Mouse (Mus musculus): ENCODE measurements around the gene Kansl1. TPM values are rescaled to one million over a fixed set of nuclear protein-coding genes. Genes with fewer than 3 reads are reported as not detected.
A peak's percentile ranks its signal among the peaks of the same experiment; 100 is the strongest.

The Kansl1 gene
- total and polyA plus RNA-seq, 2 experiments from 2014 or later: 22.0 to 65.3 TPM

- Histone ChIP-seq H3K9me3 (ENCODE audit: low read length) (no peaks in the 10 kb centered on the region), H3K4me1 (ENCODE audit: insufficient read depth) (no peaks in the 10 kb centered on the region), H3K4me3 (ENCODE audit: low read depth, low read length) (no peak overlapping the region), H3K27ac (ENCODE audit: low read depth, low read length) (no peak overlapping the region), H3K4me2 (ENCODE audit: low read depth) (no peak overlapping the region), H3K27me3 (ENCODE audit: insufficient read depth, low read length) (no peaks in the 10 kb centered on the region), H3K9ac (no peak overlapping the region), H3K36me3 (ENCODE audit: insufficient read depth) (peaks cover 72% of the 10 kb centered on the region)
- peak; percentile 26 for DNase-seq
- TF ChIP-seq CTCF (IDR thresholded peaks at IDR 0.05; ENCODE audit: low read depth): no peak
- WGBS: 51% methylated on average over 12 of the region's 12 CpGs
- no peak for ATAC-seq
Measured at GRCm38 (mm10) chr11:104302628-104303027, 166.0 kb downstream of the Kansl1 start.

DNA sequence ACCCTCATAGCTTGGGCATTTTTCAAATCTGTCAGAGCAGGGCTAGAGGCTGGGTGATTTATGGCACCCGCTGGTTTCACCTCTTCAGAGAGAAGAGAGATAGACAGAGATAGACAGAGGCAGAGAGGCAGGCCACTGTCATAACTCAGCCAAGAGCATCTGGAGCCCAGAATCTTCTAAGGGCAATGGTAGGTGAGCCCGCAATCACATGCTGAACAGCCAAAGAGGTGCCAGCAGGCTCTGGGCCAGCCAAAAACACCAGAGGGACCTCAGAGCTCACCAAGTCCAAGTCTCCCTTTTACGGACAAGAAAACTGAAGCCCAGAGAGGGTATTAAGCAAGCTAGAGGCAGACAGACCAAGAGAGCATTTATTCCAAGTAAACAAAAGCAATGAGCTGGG lies 171.0 kb downstream of the Kansl1 start:
- 84% methylated on average over 3 of the region's 3 CpGs for WGBS
- TF ChIP-seq CTCF (IDR thresholded peaks at IDR 0.05; ENCODE audit: low read depth): no peak
- peaks cover 56% of the 10 kb centered on the region for H3K36me3 ChIP-seq (ENCODE audit: insufficient read depth)

GRCm38 (mm10) chr11:104295656-104296055 lies 173.0 kb downstream of the Kansl1 start:
- Histone ChIP-seq H3K27ac (ENCODE audit: low read depth, low read length) (no peak overlapping the region), H3K36me3 (ENCODE audit: insufficient read depth) (peaks cover 49% of the 10 kb centered on the region), H3K9ac (no peak overlapping the region), H3K27me3 (ENCODE audit: insufficient read depth, low read length) (no peaks in the 10 kb centered on the region), H3K4me3 (ENCODE audit: low read depth, low read length) (no peak overlapping the region), H3K9me3 (ENCODE audit: low read length) (no peaks in the 10 kb centered on the region), H3K4me1 (ENCODE audit: insufficient read depth) (no peaks in the 10 kb centered on the region), H3K4me2 (ENCODE audit: low read depth) (no peak overlapping the region)
- ATAC-seq: no peak
- 52% methylated on average over 6 of the region's 6 CpGs for whole genome bisulfite sequencing
- no peak for TF ChIP-seq CTCF (IDR thresholded peaks at IDR 0.05; ENCODE audit: low read depth)
- DNase-seq: no peak

More for the DNA sequence above, 171.0 kb downstream of the Kansl1 start:
- no peak for ATAC-seq
- no peak overlapping the region for H3K27ac ChIP-seq (ENCODE audit: low read depth, low read length)
- H3K4me2 ChIP-seq (ENCODE audit: low read depth): no peak overlapping the region
- H3K9me3 ChIP-seq (ENCODE audit: low read length): no peaks in the 10 kb centered on the region
- H3K9ac ChIP-seq: no peak overlapping the region
- H3K4me3 ChIP-seq (ENCODE audit: low read depth, low read length): no peak overlapping the region
- H3K4me1 ChIP-seq (ENCODE audit: insufficient read depth): no peaks in the 10 kb centered on the region
- no peak for DNase-seq
- no peaks in the 10 kb centered on the region for H3K27me3 ChIP-seq (ENCODE audit: insufficient read depth, low read length)

GRCm38 (mm10) chr11:104295145-104295544 lies 173.5 kb downstream of the Kansl1 start:
- Histone ChIP-seq H3K9ac (no peak overlapping the region), H3K4me1 (ENCODE audit: insufficient read depth) (no peaks in the 10 kb centered on the region), H3K9me3 (ENCODE audit: low read length) (no peaks in the 10 kb centered on the region), H3K27me3 (ENCODE audit: insufficient read depth, low read length) (no peaks in the 10 kb centered on the region), H3K4me3 (ENCODE audit: low read depth, low read length) (no peak overlapping the region), H3K4me2 (ENCODE audit: low read depth) (no peak overlapping the region), H3K36me3 (ENCODE audit: insufficient read depth) (peaks cover 52% of the 10 kb centered on the region), H3K27ac (ENCODE audit: low read depth, low read length) (no peak overlapping the region)
- no peak for ATAC-seq
- no peak for TF ChIP-seq CTCF (IDR thresholded peaks at IDR 0.05; ENCODE audit: low read depth)
- no peak for DNase-seq
- WGBS: 64% methylated on average over 5 of the region's 5 CpGs

- ATAC-seq (no peak), DNase-seq (no peak)
- no peak overlapping the region for H3K27ac ChIP-seq (ENCODE audit: low read depth, low read length)
- no peaks in the 10 kb centered on the region for H3K4me1 ChIP-seq (ENCODE audit: insufficient read depth)
- no peak overlapping the region for H3K4me3 ChIP-seq (ENCODE audit: low read depth, low read length)
- H3K4me2 ChIP-seq (ENCODE audit: low read depth): no peak overlapping the region
- no peak for TF ChIP-seq CTCF (IDR thresholded peaks at IDR 0.05; ENCODE audit: low read depth)
- H3K9ac ChIP-seq: no peak overlapping the region
- H3K36me3 ChIP-seq (ENCODE audit: insufficient read depth): peaks cover 46% of the 10 kb centered on the region
- no peaks in the 10 kb centered on the region for H3K27me3 ChIP-seq (ENCODE audit: insufficient read depth, low read length)
- no peaks in the 10 kb centered on the region for H3K9me3 ChIP-seq (ENCODE audit: low read length)
- 78% methylated on average over 9 of the region's 9 CpGs for WGBS
Measured at GRCm38 (mm10) chr11:104293241-104293640, 175.4 kb downstream of the Kansl1 start.

DNA sequence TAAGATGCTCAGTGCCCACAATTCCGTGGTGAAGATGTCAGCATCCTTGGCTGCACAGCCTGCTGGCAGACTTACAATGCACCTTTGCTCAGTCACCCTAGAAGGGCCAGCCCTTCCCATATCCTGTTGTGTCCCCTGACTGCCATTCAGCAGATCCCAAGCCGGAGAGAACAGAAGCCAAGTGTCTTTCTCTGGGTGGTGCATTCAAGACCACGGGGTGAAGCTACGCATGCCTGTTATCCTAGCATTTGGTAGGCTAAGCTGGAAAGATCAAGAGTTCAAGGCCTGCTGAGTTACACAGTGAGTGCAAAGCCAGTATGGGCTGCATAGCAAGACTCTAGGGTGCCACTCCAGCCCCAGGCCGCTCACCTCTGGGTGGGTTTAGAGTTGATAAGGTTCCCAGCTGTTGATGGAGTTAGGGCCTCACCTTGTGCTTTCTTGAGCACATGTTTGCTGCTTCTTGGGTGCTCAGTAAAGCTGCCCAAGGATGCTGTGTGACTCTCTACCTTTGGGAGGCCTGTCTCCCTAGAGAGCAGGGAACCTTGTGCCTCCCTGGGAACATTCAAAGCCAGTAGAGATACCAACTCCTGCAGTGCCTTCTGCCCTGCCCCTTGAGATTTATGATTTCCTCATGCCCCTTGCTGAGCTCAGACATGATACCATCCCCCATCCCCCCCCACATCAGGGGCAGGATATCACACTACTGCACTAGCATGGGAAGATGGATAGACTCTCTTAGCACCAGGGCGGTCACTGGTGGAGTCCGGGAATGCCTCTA lies 176.0 kb downstream of the Kansl1 start:
- H3K9ac ChIP-seq: no peak overlapping the region
- no peak overlapping the region for H3K27ac ChIP-seq (ENCODE audit: low read depth, low read length)
- H3K9me3 ChIP-seq (ENCODE audit: low read length): no peaks in the 10 kb centered on the region
- H3K4me1 ChIP-seq (ENCODE audit: insufficient read depth): no peaks in the 10 kb centered on the region
- peaks cover 47% of the 10 kb centered on the region for H3K36me3 ChIP-seq (ENCODE audit: insufficient read depth)
- H3K4me2 ChIP-seq (ENCODE audit: low read depth): no peak overlapping the region
- H3K4me3 ChIP-seq (ENCODE audit: low read depth, low read length): no peak overlapping the region
- no peaks in the 10 kb centered on the region for H3K27me3 ChIP-seq (ENCODE audit: insufficient read depth, low read length)
- no peak for DNase-seq
- WGBS: 88% methylated on average over 7 of the region's 7 CpGs
- ATAC-seq: no peak
- no peak for TF ChIP-seq CTCF (IDR thresholded peaks at IDR 0.05; ENCODE audit: low read depth)

DNA sequence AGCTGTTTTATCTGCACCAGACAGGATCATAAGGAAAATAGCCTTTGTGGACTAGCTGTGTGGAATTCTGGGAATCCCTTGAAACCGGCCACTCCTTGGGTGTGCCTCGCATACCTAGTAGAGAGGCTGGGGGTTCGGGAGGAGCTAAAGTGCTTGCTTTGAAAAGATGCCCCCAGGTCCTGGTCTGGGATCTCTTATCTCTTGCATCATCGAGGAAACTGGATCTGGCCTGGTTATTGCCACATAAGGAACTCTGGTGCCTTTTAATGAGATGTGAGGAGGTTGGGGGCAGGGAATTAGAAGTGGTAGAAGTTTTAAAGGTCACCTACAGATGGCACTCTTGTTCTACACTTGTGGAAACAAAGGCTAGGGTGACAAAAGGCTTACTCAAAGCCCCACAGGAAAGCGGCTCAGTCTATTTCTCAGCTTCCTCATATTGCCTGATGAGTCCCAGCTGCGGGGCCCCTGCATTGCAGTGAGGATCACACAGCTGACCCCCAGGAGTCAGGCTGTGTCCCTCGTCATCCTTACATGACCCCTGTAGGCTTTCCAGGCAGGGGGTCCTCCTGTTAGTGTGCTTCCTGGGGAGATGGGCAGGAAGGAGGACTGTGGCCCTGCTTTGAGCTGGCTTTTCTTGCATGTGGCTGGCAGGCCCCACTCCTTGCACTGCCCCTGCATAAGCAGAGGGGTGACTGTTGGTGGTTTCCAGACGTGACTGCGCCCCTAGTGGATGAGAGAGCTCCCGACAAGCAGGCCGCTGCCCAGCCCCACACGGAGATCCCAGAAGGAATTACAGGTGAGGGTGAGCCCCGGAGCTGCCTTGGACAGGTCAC lies 179.2 kb downstream of the Kansl1 start:
- H3K36me3 ChIP-seq (ENCODE audit: insufficient read depth): peaks cover 61% of the 10 kb centered on the region
- no peaks in the 10 kb centered on the region for H3K9me3 ChIP-seq (ENCODE audit: low read length)
- no peaks in the 10 kb centered on the region for H3K4me1 ChIP-seq (ENCODE audit: insufficient read depth)
- ATAC-seq (peak; percentile 75), DNase-seq (peak; percentile 54)
- H3K4me3 ChIP-seq (ENCODE audit: low read depth, low read length): no peak overlapping the region
- peak overlapping the region; percentile 66 for H3K27ac ChIP-seq (ENCODE audit: low read depth, low read length)
- H3K27me3 ChIP-seq (ENCODE audit: insufficient read depth, low read length): no peaks in the 10 kb centered on the region
- TF ChIP-seq CTCF (IDR thresholded peaks at IDR 0.05; ENCODE audit: low read depth): peak; percentile 78
- 21% methylated on average over 13 of the region's 13 CpGs for WGBS
- H3K4me2 ChIP-seq (ENCODE audit: low read depth): no peak overlapping the region
- H3K9ac ChIP-seq: no peak overlapping the region
